Mouse (Mus musculus): ENCODE data around the gene Nktr.

DNA sequence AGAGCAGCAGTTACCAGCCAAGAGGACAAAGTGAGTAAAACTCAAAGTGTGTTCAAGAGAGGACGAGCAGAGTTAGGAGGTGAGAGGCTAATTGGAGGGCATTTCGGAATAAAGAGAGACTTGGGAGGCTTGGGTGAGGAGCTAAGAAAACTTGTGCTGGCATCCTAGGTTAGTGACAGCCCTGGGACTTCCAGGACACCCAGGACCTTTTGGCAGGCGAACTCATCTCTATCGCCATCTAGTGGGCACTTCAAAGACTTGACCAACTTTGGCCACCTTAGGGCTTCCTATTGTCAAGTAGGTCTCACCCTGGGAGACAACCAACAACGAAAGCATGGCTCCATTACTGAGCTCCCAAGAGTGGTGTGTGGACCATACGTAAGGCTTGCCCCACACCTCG is 47.7 kb upstream of the Nktr start:
- TF ChIP-seq EP300 (IDR thresholded peaks at IDR 0.05; ENCODE audit: insufficient read depth, low read depth, low read length) (no peak), CTCF (IDR thresholded peaks at IDR 0.05) (peak; percentile 87), POLR2A (IDR thresholded peaks at IDR 0.05; ENCODE audit: insufficient read depth, low read depth, low read length) (no peak)

Measured in heart, adult 2 months (tissue).